Mouse (Mus musculus) myocyte (in vitro differentiated cells): ENCODE measurements around the gene Csf2rb2.

Source experiments
- CEBPB ChIP-seq: IDR thresholded peaks from 2 replicates; pipeline ENCODE4 v1.6.1; 2011; ENCODE audit warnings: mild to moderate bottlenecking, moderate library complexity; ENCODE audit not compliant: poor library complexity, insufficient read depth, severe bottlenecking
- E2F4 ChIP-seq: IDR thresholded peaks from one replicate; pipeline ENCODE4 v1.6.1; 2011; ENCODE audit warnings: mild to moderate bottlenecking, control low read depth, moderate library complexity; ENCODE audit not compliant: insufficient read depth
- MAX ChIP-seq: IDR thresholded peaks from one replicate; pipeline ENCODE4 v1.6.1; 2011; ENCODE audit warnings: low read depth, mild to moderate bottlenecking, control low read depth
- POLR2A ChIP-seq: IDR thresholded peaks from one replicate; pipeline ENCODE4 v1.6.1; 2011; ENCODE audit warnings: low read depth, mild to moderate bottlenecking, control low read depth, moderate library complexity; ENCODE audit not compliant: insufficient read length
- TCF12 ChIP-seq: IDR thresholded peaks from one replicate; pipeline ENCODE4 v1.6.1; 2011; ENCODE audit warnings: mild to moderate bottlenecking, control low read depth; ENCODE audit not compliant: poor library complexity, insufficient read depth, severe bottlenecking
- USF1 ChIP-seq: IDR thresholded peaks from one replicate; pipeline ENCODE4 v1.6.1; 2011; ENCODE audit warnings: low read depth, mild to moderate bottlenecking, control low read depth, moderate library complexity

DNA sequence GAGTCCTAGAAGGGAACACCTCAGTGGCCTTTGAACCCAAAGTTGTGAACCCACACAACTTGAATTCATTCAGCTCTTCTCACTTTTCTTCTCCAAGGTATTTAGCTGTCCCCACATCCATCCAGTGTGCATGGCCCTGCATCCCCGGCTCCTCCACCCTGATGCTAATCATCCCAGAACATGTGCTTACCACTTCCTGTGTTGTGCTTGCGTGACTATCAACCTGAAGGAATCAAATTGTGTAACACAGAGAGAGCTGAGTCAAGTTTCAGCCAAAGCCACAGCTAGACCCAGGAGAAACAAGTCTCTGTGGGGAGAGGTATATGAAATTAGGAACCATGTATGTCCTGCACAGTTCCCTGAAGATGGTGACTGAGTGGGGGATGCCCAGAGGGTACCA is 27.2 kb downstream of the Csf2rb2 start:
- TF ChIP-seq USF1 (no peak), POLR2A (no peak), E2F4 (no peak), MAX (no peak), TCF12 (no peak), CEBPB (no peak)
